Mouse (Mus musculus) Patski (cell line): ENCODE data around the gene Dab1. TPM values are rescaled to one million over a fixed set of nuclear protein-coding genes. Genes with fewer than 3 reads are reported as not detected.

Experiments used
- ATAC-seq: fragments of 100-300 bp; one replicate; pipeline ENCODE4 v1.8.0; 2021
- CTCF ChIA-PET: fragments of 350-600 bp; sonication (Branson Sonifier 250); formaldehyde crosslinking; loops from one replicate; lab custom pipeline; 2022; ENCODE audit warnings: inconsistent platforms; lab: Charles Lee
- POLR2A ChIA-PET: fragments of 350-600 bp; sonication (Branson Sonifier 250); formaldehyde crosslinking; loops from one replicate; lab custom pipeline; 2022; ENCODE audit warnings: antibody characterized with exemption, inconsistent platforms; lab: Charles Lee
- DNase-seq: peaks from one replicate; pipeline ENCODE4 v3.0.0-alpha.2; 2011; ENCODE audit warnings: low read depth, low spot score
- H3K27me3 ChIP-seq: fragments of 371-371 bp; one replicate; pipeline ENCODE4 v1.5.1; 2021
- CTCF ChIP-seq: fragments of 100-300 bp; IDR thresholded peaks from one replicate; pipeline ENCODE4 v1.5.1; 2021
- in situ Hi-C: fragments of 300-500 bp; cut with MboI; formaldehyde crosslinking; loops from 3 replicates; pipeline ENCODE4 v1.11.1; 2018; ENCODE audit warnings: low pct_unique_long_range_greater_than_20kb, mixed read lengths
- polyA plus RNA-seq: library from polyadenylated mRNA; unstranded; gene quantifications from one replicate; pipeline ENCODE4 v1.2.3, GENCODE M21; 2021

Dab1 gene
- polyA plus RNA-seq, 1 experiment from 2014 or later = 0.08 TPM

DNA sequence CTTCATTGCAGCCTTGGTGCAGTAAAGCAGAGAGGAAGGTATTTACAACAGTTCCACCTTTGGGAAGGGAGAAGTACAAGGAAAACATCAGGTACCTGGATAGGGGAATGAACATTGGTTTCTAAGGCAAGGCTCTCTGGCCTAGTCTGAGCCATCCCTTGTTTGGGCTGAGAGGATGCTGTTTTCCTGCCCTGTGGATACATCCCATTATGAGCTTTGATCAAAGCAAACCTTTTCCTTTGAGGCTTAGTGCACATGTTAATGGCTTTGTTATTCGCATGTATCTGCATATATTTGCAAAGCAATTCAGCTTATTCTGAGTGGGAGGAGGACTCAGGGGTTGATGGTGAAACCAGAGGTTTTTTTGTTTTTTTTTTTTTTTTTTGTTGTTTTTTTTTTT lies 185.3 kb downstream of the Dab1 start:
- DNase-seq = no peak
- no peak for ATAC-seq
- TF ChIP-seq CTCF = no peak
- H3K27me3 ChIP-seq = peaks cover 5% of the 10 kb centered on the region
- CTCF ChIA-PET = no interaction called here
- POLR2A ChIA-PET = interaction anchor here (0.6 kb wide), 1 partner anchor 507 kb away, joined by 3 read pairs; no protein-coding TSS in a partner anchor
- in situ Hi-C loops = no loop called here

DNA sequence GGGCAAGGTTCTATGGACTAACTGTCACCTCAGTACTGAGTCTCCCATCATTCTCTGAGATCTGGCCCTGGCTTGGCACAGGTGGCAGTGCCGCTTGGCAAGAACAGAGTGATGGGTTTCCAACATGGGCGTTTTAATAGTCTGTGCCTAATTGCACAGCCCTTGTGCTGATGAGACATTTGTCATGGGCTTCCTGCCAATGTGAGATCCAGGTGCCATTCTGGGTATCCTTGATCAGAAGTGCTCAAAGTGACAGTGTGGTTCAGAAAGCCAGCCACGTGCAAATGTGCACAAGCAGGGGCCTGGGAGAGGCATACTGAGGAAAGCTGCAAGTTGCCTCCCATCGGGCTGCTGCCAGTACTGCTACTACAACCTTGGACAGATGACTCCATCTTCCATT lies 203.5 kb downstream of the Dab1 start:
- DNase-seq (no peak), ATAC-seq (no peak)
- H3K27me3 ChIP-seq = no peaks in the 10 kb centered on the region
- ChIA-PET POLR2A (no interaction called here), CTCF (no interaction called here)
- in situ Hi-C loops = no loop called here
- no peak for TF ChIP-seq CTCF

GRCm38 (mm10) chr4:103838377-103838776 lies 219.2 kb downstream of the Dab1 start:
- POLR2A ChIA-PET = no interaction called here
- CTCF ChIA-PET = no interaction called here
- DNase-seq (no peak), ATAC-seq (no peak)
- in situ Hi-C loops = no loop called here
- H3K27me3 ChIP-seq = no peaks in the 10 kb centered on the region
- TF ChIP-seq CTCF = no peak

DNA sequence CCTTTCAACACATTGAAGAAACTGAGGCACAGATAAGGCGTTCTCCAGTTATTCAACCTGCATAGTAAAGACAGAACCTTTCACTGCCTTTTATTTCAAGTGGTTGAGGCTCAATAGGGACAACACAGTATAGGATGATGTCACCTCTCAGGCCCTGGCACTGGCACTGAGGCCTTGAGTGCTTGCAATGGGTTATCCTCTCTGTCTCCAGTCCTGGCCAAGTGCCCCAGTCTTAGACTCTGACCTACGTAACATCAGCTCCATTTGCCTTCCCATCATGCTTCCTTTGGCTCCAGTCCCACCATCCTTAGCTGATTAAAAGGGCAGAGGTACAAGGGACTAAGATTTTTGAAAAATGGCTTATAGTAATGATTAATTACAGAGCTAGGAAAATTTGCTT lies 220.4 kb downstream of the Dab1 start:
- DNase-seq = no peak

GRCm38 (mm10) chr4:103841126-103841525 lies 222.0 kb downstream of the Dab1 start:
- POLR2A ChIA-PET = no interaction called here

More for the DNA sequence above, 220.4 kb downstream of the Dab1 start:
- ChIA-PET POLR2A (no interaction called here), CTCF (interaction anchor here (1.2 kb wide), 1 partner anchor 17 kb away, joined by 3 read pairs; no protein-coding TSS in a partner anchor)
- TF ChIP-seq CTCF = no peak
- no peaks in the 10 kb centered on the region for H3K27me3 ChIP-seq
- no peak for ATAC-seq
- in situ Hi-C loops = no loop called here

GRCm38 (mm10) chr4:103844635-103845034 lies 225.5 kb downstream of the Dab1 start:
- CTCF ChIA-PET = no interaction called here
- POLR2A ChIA-PET = no interaction called here
- in situ Hi-C loops = no loop called here
- ATAC-seq (no peak), DNase-seq (no peak)
- no peak for TF ChIP-seq CTCF
- H3K27me3 ChIP-seq = peaks cover 3% of the 10 kb centered on the region

More at GRCm38 (mm10) chr4:103841126-103841525, 222.0 kb downstream of the Dab1 start:
- ATAC-seq = no peak
- H3K27me3 ChIP-seq = no peaks in the 10 kb centered on the region
- CTCF ChIA-PET = no interaction called here
- in situ Hi-C loops = no loop called here
- DNase-seq = no peak
- TF ChIP-seq CTCF = no peak

- in situ Hi-C loops = no loop called here
- no peak for ATAC-seq
- H3K27me3 ChIP-seq = no peaks in the 10 kb centered on the region
- ChIA-PET CTCF (interaction anchor here (1.2 to 1.5 kb wide), 3 partner anchors 9 to 39 kb away, joined by 3 to 4 read pairs (median 4); no protein-coding TSS in a partner anchor), POLR2A (no interaction called here)
- DNase-seq = no peak
- no peak for TF ChIP-seq CTCF
Observed at GRCm38 (mm10) chr4:103857173-103857572, 238.0 kb downstream of the Dab1 start.

DNA sequence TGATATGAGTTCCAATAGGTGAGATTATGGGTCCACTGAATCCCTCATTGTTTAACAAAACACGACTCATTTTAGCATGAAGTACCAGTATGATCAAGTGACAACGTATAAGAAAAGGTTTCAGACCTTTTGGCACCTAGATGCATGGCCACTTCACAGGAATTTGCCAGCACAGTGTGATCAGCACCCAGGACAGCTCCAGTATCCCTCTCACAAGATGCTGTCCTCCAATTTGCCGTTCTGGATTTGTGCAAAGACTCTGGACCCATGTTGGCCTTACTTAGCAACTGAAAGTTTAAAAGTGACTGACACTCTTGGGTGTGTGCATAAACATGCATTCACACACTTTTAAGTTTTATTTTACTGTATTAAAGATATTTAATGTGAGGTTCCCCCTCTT lies 256.4 kb downstream of the Dab1 start:
- ChIA-PET POLR2A (no interaction called here), CTCF (interaction anchor here (1.7 kb wide), 1 partner anchor 9 kb away, joined by 4 read pairs; no protein-coding TSS in a partner anchor)
- ATAC-seq (no peak), DNase-seq (peak; percentile 3)
- no peak for TF ChIP-seq CTCF
- in situ Hi-C loops = no loop called here
- H3K27me3 ChIP-seq = no peaks in the 10 kb centered on the region

DNA sequence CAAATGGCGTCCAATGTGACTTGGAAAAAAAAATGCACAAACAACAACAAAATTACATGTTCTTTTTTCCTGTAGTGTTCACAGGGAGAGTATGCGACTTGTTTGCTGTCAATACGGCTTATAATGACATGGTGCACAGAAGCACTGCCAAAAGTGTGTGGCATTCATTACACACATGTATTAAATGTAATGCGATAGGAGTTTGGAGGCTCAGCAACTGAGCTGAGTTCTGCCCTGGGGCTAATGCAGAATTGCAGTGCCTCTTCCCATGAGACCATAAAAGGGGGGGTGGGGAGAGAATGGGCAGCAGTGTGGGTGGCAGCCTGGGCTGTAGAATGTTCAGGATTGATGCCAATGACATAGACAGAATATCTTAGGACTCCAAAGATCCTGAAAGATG lies 259.7 kb downstream of the Dab1 start:
- in situ Hi-C loops = no loop called here
- CTCF ChIA-PET = no interaction called here
- no peaks in the 10 kb centered on the region for H3K27me3 ChIP-seq
- POLR2A ChIA-PET = no interaction called here
- ATAC-seq = no peak
- DNase-seq = no peak
- TF ChIP-seq CTCF = no peak

- CTCF ChIA-PET = interaction anchor here (0.8 kb wide), 1 partner anchor 15 kb away, joined by 3 read pairs; no protein-coding TSS in a partner anchor
- ATAC-seq (no peak), DNase-seq (no peak)
- no peaks in the 10 kb centered on the region for H3K27me3 ChIP-seq
- no peak for TF ChIP-seq CTCF
- in situ Hi-C loops = no loop called here
- POLR2A ChIA-PET = no interaction called here
Observed at GRCm38 (mm10) chr4:103881641-103882040, 262.5 kb downstream of the Dab1 start.

DNA sequence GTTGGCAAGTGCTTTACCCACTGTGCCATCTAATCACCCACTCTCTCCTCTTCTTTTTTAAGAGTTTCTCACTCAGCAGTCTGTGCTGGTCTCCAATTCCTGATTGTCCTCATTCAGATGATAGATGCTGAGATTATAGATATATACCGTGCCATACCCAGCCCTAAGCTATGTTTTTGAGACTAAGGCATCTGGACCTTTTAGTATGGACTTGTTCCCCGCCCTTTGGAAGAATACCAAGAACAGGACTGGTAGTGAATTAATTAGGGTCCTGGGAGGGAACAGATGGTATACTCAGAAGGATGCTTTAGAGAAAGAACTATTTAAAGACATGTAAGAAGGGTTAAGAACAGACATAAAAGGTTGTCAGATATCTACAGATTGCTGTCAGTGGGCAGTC lies 268.9 kb downstream of the Dab1 start:
- POLR2A ChIA-PET = no interaction called here
- H3K27me3 ChIP-seq = no peaks in the 10 kb centered on the region
- in situ Hi-C loops = no loop called here
- ATAC-seq (no peak), DNase-seq (no peak)
- no peak for TF ChIP-seq CTCF
- CTCF ChIA-PET = no interaction called here

DNA sequence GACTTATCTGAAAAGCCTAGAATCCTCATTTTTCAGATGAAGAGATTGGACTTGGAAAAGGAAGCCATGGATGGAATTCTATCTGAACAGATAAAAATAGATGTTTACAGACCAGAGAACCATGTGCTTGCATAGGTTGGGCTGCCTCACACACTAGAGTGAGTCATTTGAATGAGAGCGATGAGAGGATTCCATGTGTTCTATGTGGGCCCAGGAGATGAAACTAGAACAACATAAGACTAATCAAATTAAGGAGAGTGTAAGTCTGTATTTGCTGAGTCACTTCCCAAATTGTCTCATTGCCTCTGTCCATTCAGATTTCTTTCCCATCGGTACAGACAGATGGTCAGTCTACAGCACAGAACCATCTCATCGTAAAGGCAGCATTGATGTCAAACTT lies 270.0 kb downstream of the Dab1 start:
- DNase-seq = no peak
- no peak for TF ChIP-seq CTCF
- CTCF ChIA-PET = no interaction called here
- H3K27me3 ChIP-seq = no peaks in the 10 kb centered on the region
- no peak for ATAC-seq
- in situ Hi-C loops = no loop called here
- POLR2A ChIA-PET = no interaction called here
